Mouse (Mus musculus): Measurements from ENCODE around the gene Ccdc185.

GRCm38 (mm10) chr1:182735891-182736290 is 13.1 kb downstream of the Ccdc185 start:
- no peak for TF ChIP-seq CTCF (IDR thresholded peaks at IDR 0.05; ENCODE audit: low read depth, low read length)
- TF ChIP-seq POLR2A (IDR thresholded peaks at IDR 0.05; ENCODE audit: borderline replicate concordance, low read depth, low read length) = no peak

Data from bone marrow macrophage, adult 2 months (primary cell).